Mouse (Mus musculus) embryo, embryonic 9.5 days (tissue): ENCODE measurements around the gene Atg2a.
A peak's percentile ranks its signal among the peaks of the same experiment; 100 is the strongest.

Source experiments
- DNase-seq: peaks from one replicate; pipeline ENCODE4 v3.0.0-alpha.2; 2017; ENCODE audit errors: extremely low spot score

Gene Atg2a

DNA sequence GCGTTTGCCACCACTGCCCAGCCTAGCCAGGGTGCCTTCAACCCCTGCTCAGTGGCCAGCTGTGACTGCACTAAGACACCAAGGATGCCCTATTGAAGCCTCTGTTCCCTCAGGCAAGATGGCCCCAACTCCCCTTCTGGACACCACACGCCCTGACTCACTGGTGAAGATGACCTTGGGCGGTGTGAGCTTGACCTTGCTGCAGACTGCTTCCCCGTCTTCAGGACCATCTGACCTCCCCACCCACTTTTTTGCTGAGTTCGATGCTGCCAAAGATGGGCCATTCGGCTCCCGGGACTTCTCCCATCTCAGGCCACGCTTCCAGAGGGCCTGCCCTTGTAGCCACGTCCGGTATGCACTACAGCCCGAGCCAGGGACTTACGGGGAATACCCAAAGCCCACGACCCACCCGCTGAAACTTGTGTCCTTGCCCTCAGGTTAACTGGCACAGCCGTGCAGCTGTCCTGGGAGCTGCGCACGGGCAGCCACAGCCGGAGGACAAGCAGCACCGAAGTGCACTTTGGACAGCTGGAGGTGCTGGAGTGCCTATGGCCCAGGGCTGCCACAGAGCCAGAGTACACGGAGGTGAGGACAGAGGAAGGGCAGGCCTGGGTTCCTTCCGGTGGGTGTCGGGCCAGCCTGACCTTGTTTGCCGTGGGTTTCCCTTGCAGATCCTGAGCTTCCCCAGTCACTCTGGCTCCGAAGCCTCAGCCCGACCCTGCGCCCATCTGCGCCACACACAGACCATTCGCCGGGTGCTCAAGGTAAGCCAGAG lies 6.2 kb downstream of the Atg2a start:
- DNase-seq = no peak

DNA sequence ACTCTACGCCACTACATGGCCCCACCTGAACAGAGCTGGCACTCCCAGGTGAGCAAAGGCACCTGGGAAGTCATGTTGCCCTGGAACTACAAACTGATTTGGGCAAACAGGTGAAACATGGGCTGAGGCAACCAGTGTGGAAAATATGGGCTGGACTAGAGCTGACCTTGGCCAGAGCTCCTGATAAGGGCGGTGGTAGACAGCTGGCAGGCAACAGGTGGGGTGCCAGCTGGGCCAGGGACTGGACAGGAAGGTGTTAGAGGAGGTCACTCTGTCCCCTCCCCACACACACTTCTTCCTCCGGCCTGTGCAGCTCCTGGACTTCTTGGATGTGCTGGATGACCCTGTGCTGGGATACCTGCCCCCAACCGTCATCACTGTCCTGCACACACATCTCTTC lies 11.6 kb downstream of the Atg2a start:
- no peak for DNase-seq

DNA sequence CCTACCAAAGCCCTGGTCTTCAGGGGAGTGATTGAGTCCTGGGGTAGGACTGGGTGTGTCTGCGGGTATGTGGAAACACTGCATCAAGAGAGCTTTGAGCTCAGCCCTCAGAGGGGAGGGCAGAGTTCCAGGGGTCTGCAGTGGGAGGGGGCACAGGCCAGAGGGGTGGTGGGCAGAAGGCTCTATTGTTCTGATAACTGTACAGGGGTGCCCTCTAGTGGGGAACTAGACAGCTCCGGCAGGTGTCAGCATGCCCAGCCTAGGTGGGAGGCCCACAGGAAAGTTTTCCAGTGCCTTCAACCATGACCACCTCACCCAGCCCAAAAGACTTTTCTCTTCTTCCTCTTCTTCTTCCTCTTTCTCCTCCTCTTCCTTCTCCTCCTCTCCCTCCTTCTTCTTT lies 19.0 kb downstream of the Atg2a start:
- DNase-seq = peak; percentile 39

GRCm38 (mm10) chr19:6260946-6261345 lies 19.5 kb downstream of the Atg2a start:
- DNase-seq = no peak

DNA sequence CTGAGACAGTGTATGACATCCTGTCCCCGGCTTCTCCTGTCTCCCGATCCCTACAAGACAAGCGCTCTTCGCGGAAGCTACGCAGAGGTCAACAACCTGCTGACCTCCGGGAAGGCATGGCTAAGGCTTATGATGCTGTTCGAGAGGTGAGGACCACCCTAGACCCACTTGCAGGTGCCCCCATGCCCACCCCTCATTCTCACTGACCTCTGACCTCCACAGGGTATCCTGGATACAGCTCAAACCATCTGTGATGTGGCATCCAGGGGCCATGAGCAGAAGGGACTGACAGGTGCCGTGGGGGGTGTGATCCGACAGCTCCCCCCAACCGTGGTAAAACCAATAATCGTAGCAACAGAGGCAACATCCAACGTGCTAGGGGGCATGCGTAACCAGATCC lies 19.9 kb downstream of the Atg2a start:
- DNase-seq = no peak

DNA sequence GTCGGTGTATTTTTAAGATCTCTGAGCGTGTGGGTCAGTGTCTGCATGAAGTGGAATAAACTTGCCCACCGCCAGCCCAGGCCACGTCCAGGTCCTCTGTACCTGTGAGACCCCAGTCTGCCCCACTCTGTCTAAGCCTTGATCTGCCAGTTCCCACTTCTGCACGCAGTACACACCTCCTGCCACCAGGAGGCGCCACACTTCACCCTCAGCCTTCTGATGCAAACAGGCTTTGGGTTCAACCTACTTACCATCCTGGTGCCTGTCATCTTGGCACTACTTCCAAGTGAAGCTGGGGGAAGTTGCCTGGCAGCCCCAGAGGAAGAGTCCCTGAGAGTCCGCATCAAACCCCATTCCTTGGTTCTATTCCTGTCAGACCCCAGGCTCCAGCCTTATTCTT lies 20.8 kb downstream of the Atg2a start:
- DNase-seq = peak; percentile 66

GRCm38 (mm10) chr19:6262839-6263433 lies 21.5 kb downstream of the Atg2a start:
- no peak for DNase-seq

GRCm38 (mm10) chr19:6264200-6264599 lies 22.7 kb downstream of the Atg2a start:
- DNase-seq = no peak

DNA sequence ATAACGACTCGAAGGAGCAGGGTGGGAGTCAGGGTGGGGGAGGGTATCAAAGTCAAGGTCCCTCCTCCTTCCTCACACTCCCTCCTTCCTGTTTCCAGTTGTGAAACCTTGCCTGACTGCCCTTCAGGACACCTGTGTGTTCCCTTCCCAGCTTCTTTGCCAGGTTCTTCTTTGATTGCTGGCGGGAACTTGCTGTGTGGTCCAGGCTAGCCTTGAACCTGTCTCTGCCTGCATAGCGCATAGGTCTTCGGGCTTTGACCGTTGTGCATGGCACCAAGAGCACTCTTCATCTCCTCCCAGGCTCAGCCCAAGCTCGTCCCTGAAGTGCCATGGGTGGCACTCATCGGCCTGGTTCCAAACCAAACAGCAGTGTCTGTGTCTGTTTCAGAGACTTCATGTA lies 23.5 kb downstream of the Atg2a start:
- no peak for DNase-seq

GRCm38 (mm10) chr19:6265727-6266182 lies 24.3 kb downstream of the Atg2a start:
- no peak for DNase-seq

GRCm38 (mm10) chr19:6267306-6268169 lies 26.1 kb downstream of the Atg2a start:
- DNase-seq = no peak

GRCm38 (mm10) chr19:6268170-6268528 lies 26.7 kb downstream of the Atg2a start:
- peak; percentile 81 for DNase-seq

DNA sequence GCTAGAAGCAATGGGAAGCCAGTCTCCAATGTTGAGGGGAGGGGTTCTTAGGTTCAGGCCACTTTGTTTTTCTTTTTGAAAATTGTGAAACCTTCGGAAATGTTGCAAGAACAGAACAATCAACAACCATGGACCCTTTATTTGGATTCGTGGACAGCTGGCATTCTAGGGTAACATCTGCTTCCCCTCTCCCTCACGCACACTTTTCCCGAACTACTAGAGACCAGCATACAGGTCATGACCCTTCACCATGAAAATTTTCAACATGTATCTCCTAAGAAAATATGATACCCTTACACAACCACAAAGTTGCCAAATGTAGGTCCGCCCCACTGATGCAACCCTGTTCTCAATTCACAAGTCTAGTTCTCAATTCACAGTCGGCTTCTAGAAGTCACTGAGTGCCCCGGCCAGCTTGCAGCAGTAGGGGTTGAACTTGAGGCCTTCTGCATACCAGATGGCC lies 27.2 kb downstream of the Atg2a start:
- no peak for DNase-seq

DNA sequence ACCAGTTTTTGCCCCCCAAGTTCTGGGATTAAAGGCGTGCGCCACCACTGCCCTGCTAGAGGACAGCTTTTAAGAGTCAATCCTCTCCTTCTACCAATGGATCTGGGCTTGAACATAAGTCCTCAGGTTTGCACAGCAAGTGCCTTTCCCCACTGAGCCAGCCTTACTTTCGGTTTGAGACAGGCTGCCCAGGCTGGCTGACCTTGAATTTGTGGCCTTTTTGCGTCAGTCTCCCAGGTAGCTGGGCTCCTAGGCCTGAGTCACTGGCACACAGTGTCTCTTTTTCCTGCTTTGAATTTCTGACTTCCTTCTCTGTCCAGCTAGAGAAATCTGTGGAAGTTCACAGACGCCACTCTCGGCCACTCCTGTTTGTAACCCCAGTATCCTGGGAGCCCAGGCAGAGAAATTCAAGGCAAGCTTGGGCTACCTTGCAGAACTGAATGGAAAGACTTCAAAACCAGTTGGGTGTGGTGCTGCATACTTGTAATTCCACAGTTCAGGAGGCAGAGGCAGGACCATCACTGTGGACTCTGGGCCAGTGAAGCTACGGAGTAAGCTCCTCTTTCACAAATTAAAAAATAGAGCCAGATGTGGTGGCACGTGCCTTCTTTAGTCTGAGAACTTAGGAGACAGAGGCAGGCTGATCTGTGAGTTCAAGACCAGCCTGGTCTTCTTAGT lies 28.5 kb downstream of the Atg2a start:
- DNase-seq = no peak

- DNase-seq = no peak
These were observed 29.2 kb downstream of the Atg2a start for GRCm38 (mm10) chr19:6270661-6271060.

- no peak for DNase-seq
These were observed 29.7 kb downstream of the Atg2a start for GRCm38 (mm10) chr19:6271206-6271605.

GRCm38 (mm10) chr19:6272053-6272452 lies 30.6 kb downstream of the Atg2a start:
- no peak for DNase-seq

GRCm38 (mm10) chr19:6272738-6273137 lies 31.3 kb downstream of the Atg2a start:
- no peak for DNase-seq

DNA sequence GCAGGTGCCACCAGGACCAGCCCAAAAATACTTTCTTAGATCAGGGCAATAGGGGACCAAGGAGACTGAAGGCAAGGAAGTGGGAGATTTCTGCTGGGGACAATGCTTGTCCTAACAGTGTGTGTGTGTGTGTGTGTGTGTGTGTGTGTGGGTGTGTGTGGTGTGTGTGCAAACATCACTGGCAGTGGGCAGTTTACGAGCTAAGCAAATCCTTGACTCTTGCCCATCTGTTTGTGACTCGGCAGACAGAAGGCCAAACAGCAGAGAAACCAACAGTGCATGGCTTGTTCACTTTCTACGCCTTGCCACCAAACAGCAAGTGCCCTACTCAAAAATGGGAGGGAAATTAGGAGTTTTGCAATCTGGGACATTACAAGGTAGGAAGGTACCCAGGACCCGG lies 32.1 kb downstream of the Atg2a start:
- no peak for DNase-seq

DNA sequence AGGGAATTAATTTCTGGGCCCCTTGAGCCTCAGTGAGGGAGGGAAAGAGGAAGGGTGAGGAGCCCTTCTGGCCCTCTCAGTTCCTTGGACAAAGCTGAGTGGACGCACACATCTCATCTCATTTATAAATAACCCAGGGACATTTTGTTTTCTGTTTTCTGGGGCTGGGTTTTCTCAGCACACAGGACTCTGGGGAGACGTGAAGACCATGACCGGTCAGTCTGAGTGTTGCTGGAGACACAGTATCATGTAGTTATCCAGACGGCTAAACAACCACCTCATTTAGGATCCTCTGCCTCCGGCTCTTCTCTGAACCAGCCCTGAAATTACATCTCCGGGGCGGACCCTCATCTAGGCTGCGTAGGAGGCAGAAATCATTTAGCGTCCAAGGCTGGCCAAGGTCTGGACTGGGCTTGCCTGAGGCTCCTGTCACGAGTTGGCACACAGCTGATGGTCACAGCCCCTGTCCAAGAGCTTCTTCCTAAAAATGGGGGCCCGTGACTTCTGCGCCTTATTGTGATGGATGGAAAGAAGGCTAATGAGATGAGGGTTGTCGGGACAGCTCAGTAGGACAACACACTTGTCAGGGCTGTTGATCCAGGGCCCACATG lies 32.6 kb downstream of the Atg2a start:
- no peak for DNase-seq

DNA sequence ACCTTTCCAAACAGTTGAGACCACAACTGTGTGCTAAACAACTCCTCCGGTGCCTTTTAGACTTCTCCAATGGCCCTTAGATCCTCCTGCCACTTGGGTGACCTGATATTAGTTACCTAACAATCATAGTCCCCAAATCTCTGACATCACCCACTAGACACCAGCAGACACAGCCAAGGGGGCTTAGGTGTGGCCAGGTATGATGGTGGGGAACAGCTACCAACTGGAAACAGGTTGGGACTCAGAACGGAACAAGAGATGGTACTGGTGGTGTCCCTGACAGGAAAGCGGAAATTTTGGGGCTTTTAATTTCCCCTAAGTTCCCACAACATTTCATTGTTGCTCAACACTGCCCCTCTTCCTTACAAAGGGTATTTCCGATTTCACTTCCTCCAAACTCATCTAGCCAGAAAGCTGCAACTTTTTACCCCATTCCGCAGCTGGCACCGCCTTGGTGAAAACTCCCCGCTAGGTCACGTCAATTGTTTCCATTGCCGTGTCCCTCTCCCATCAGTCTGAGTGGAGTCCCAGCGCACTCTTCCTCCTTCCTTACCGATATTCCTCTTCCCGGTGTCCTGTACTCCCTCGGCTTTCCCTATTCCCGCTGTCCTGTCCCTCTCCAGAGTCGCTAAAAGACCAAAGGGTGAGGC lies 34.4 kb downstream of the Atg2a start:
- no peak for DNase-seq
